Mouse (Mus musculus) hindbrain, embryonic 11.5 days (tissue): ENCODE results near the gene Ikzf2. TPM values are rescaled to one million over a fixed set of nuclear protein-coding genes. Genes with fewer than 3 reads are reported as not detected.

ENCODE experiments used
- ATAC-seq: fragments of 200-750 bp; cut with Nextera tagmentation; 2 replicates; pipeline ENCODE4 v1.8.0; 2017; ENCODE audit warnings: mild to moderate bottlenecking, moderate TSS enrichment, moderate library complexity; ENCODE audit not compliant: low FRiP score
- DNase-seq: peaks from one replicate; pipeline ENCODE4 v3.0.0-alpha.2; 2015; ENCODE audit warnings: low spot score
- H3K27ac ChIP-seq: fragments of 300-500 bp; sonication (generic); 2 replicates; pipeline ENCODE4 v1.5.1; 2014; ENCODE audit warnings: mild to moderate bottlenecking, low read depth, low read length
- H3K27me3 ChIP-seq: fragments of 300-500 bp; sonication (generic); 2 replicates; pipeline ENCODE4 v1.6.1; 2014; ENCODE audit warnings: mild to moderate bottlenecking, low read length, moderate library complexity, mixed read lengths; ENCODE audit not compliant: control insufficient read depth, insufficient read depth
- H3K36me3 ChIP-seq: fragments of 300-500 bp; sonication (generic); 2 replicates; pipeline ENCODE4 v1.6.1; 2014; ENCODE audit warnings: mild to moderate bottlenecking, low read length, moderate library complexity, mixed read lengths; ENCODE audit not compliant: control insufficient read depth, insufficient read depth
- H3K4me1 ChIP-seq: fragments of 300-500 bp; sonication (generic); replicated peaks from 2 replicates; pipeline ENCODE4 v1.6.1; 2014; ENCODE audit warnings: low read length, mixed read lengths; ENCODE audit not compliant: control insufficient read depth, insufficient read depth
- H3K4me2 ChIP-seq: fragments of 300-500 bp; sonication (generic); replicated peaks from 2 replicates; pipeline ENCODE4 v1.6.1; 2014; ENCODE audit warnings: mild to moderate bottlenecking, low read depth, low read length
- H3K4me3 ChIP-seq: fragments of 300-500 bp; sonication (generic); 2 replicates; pipeline ENCODE4 v1.5.1; 2014; ENCODE audit warnings: low read depth, low read length
- H3K9ac ChIP-seq: fragments of 300-500 bp; sonication (generic); 2 replicates; pipeline ENCODE4 v1.6.1; 2014; ENCODE audit warnings: low read depth, low read length
- H3K9me3 ChIP-seq: fragments of 300-500 bp; sonication (generic); 2 replicates; pipeline ENCODE4 v1.6.1; 2016; ENCODE audit warnings: low read length; ENCODE audit not compliant: control insufficient read depth
- WGBS: fragments of 180-500 bp; shearing (Covaris S2); extraction: QIAGEN DNeasy Blood & Tissue Kit; methylation state at CpG from one replicate; pipeline ENCODE4 v1.1.7; 2014; 5-methylcytosine and 5-hydroxymethylcytosine counted together
- polyA plus RNA-seq: library from polyadenylated mRNA; unstranded; fragments of >200 nt; fragmentation: Nextera tagmentation; extraction: Ambion mirVana; gene quantifications from 2 replicates; pipeline ENCODE4 v1.2.1, GENCODE M21; 2014

The Ikzf2 gene
- polyA plus RNA-seq, 1 experiment from 2014 or later: 5.1 TPM

GRCm38 (mm10) chr1:69630508-69630907, 56.5 kb downstream of the Ikzf2 start:
- WGBS: 81% methylated on average over 6 of the region's 6 CpGs
- no peaks in the 10 kb centered on the region for H3K27me3 ChIP-seq

DNA sequence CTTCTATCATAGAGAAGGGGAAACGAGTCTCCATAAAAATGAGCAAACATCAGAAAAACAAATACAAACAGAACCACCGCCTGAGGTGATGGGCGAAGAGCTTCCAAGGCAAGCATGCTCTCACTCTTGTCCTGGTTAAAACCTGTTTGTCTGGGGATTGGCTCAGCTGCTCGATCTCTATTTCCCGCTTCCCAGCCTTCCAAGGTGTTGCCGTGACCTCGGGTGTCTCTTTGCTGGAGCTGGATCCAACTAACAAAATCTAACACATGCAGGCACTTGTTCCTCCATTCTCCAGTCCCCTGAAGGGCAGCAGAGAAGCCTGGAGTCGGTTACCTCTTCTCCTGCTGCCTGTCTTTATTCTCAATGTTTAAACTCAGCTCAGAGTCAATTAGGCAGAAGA, 57.5 kb downstream of the Ikzf2 start:
- H3K4me1 ChIP-seq: no peaks in the 10 kb centered on the region
- no peak overlapping the region for H3K4me2 ChIP-seq
- no peak overlapping the region for H3K9ac ChIP-seq
- no peaks in the 10 kb centered on the region for H3K9me3 ChIP-seq
- 80% methylated on average over 8 of the region's 8 CpGs for WGBS
- H3K27ac ChIP-seq: no peak overlapping the region
- DNase-seq: no peak
- H3K36me3 ChIP-seq: no peaks in the 10 kb centered on the region
- no peak overlapping the region for H3K4me3 ChIP-seq
- ATAC-seq: no peak
- no peaks in the 10 kb centered on the region for H3K27me3 ChIP-seq

More at GRCm38 (mm10) chr1:69630508-69630907, 56.5 kb downstream of the Ikzf2 start:
- Histone ChIP-seq H3K4me3 (no peak overlapping the region), H3K4me2 (no peak overlapping the region), H3K4me1 (no peaks in the 10 kb centered on the region), H3K9ac (no peak overlapping the region), H3K36me3 (no peaks in the 10 kb centered on the region), H3K27ac (no peak overlapping the region), H3K9me3 (no peaks in the 10 kb centered on the region)
- no peak for ATAC-seq
- no peak for DNase-seq

GRCm38 (mm10) chr1:69612076-69612475, 75.0 kb downstream of the Ikzf2 start:
- Histone ChIP-seq H3K9me3 (no peaks in the 10 kb centered on the region), H3K27ac (no peak overlapping the region), H3K4me1 (no peaks in the 10 kb centered on the region), H3K36me3 (no peaks in the 10 kb centered on the region), H3K9ac (no peak overlapping the region), H3K4me2 (no peak overlapping the region), H3K4me3 (no peak overlapping the region), H3K27me3 (no peaks in the 10 kb centered on the region)
- DNase-seq (no peak), ATAC-seq (no peak)
- whole genome bisulfite sequencing: 93% methylated on average over 5 of the region's 5 CpGs

DNA sequence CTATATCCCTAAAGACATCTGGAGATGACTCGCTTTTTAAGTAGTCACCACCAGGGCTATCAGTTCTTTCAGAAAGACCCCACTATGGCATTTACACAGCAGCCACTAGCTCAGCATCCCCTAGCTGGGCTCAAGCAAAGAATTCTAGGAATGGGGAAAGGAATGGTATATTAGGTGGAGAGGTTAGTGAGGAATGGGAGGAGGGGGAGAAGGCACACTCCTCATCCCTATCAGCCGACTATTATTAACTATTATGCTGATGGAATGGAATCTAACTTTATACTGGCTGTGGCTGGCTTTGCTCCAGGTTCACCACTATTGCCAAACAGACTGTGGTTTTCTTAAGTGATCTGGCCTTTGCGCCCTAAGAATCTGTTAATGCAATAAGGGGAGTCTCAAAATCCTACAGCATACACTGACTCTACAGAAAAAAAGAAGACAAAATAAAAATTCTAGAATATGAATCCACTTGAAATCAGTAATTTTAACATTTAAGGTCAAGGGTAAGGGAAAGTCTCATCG, 75.8 kb downstream of the Ikzf2 start:
- no peak overlapping the region for H3K9ac ChIP-seq
- no peak overlapping the region for H3K27ac ChIP-seq
- no peaks in the 10 kb centered on the region for H3K9me3 ChIP-seq
- WGBS: 78% methylated on average over 4 of the region's 4 CpGs
- no peaks in the 10 kb centered on the region for H3K36me3 ChIP-seq
- no peaks in the 10 kb centered on the region for H3K27me3 ChIP-seq
- no peak overlapping the region for H3K4me2 ChIP-seq
- no peak overlapping the region for H3K4me3 ChIP-seq
- H3K4me1 ChIP-seq: no peaks in the 10 kb centered on the region
- ATAC-seq: no peak
- no peak for DNase-seq

- no peaks in the 10 kb centered on the region for H3K9me3 ChIP-seq
- no peaks in the 10 kb centered on the region for H3K4me1 ChIP-seq
- 65% methylated on average over 7 of the region's 7 CpGs for WGBS
Observed at GRCm38 (mm10) chr1:69610791-69611190, 76.3 kb downstream of the Ikzf2 start.

GRCm38 (mm10) chr1:69608846-69609245, 78.2 kb downstream of the Ikzf2 start:
- ATAC-seq: no peak
- H3K27me3 ChIP-seq: no peaks in the 10 kb centered on the region
- H3K36me3 ChIP-seq: no peaks in the 10 kb centered on the region
- no peak overlapping the region for H3K9ac ChIP-seq
- no peak overlapping the region for H3K4me2 ChIP-seq
- no peaks in the 10 kb centered on the region for H3K9me3 ChIP-seq
- DNase-seq: no peak
- H3K4me3 ChIP-seq: no peak overlapping the region
- no peaks in the 10 kb centered on the region for H3K4me1 ChIP-seq
- H3K27ac ChIP-seq: no peak overlapping the region
- 81% methylated on average over 5 of the region's 5 CpGs for WGBS

More at GRCm38 (mm10) chr1:69610791-69611190, 76.3 kb downstream of the Ikzf2 start:
- no peak for DNase-seq
- no peak overlapping the region for H3K4me3 ChIP-seq
- no peaks in the 10 kb centered on the region for H3K36me3 ChIP-seq
- H3K27me3 ChIP-seq: no peaks in the 10 kb centered on the region
- H3K9ac ChIP-seq: no peak overlapping the region
- H3K27ac ChIP-seq: no peak overlapping the region
- ATAC-seq: no peak
- H3K4me2 ChIP-seq: no peak overlapping the region

DNA sequence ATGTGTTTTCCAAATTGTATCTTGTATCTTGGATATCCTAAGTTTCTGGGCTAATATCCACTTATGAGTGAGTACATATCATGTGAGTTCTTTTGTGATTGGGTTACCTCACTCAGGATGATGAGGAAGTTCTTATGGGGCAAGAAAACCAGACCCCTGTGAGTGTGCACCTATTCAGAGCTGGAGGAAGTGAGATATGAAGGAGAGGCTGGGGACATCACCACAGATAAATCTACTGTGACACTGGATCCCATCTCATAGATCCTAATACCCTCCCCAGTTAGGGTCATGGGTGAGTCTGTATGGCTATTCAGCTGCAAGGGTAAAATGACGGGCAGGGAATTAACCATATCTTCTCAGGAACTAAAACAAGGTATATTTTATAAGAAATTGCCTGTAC, 80.2 kb downstream of the Ikzf2 start:
- no peak overlapping the region for H3K4me3 ChIP-seq
- WGBS: 89% methylated on average over 1 of the region's 1 CpGs
- no peak overlapping the region for H3K4me2 ChIP-seq
- H3K4me1 ChIP-seq: no peaks in the 10 kb centered on the region
- no peak for DNase-seq
- no peak overlapping the region for H3K9ac ChIP-seq
- no peak for ATAC-seq
- no peaks in the 10 kb centered on the region for H3K36me3 ChIP-seq
- H3K27ac ChIP-seq: no peak overlapping the region
- H3K27me3 ChIP-seq: no peaks in the 10 kb centered on the region
- no peaks in the 10 kb centered on the region for H3K9me3 ChIP-seq

GRCm38 (mm10) chr1:69604213-69604612, 82.8 kb downstream of the Ikzf2 start:
- Histone ChIP-seq H3K36me3 (no peaks in the 10 kb centered on the region), H3K4me1 (no peaks in the 10 kb centered on the region), H3K27me3 (no peaks in the 10 kb centered on the region), H3K9ac (no peak overlapping the region), H3K27ac (no peak overlapping the region), H3K9me3 (no peaks in the 10 kb centered on the region), H3K4me3 (no peak overlapping the region), H3K4me2 (no peak overlapping the region)
- DNase-seq: no peak
- ATAC-seq: no peak
- 78% methylated on average over 3 of the region's 3 CpGs for WGBS

GRCm38 (mm10) chr1:69600954-69601353, 86.1 kb downstream of the Ikzf2 start:
- ATAC-seq (no peak), DNase-seq (no peak)
- Histone ChIP-seq H3K4me2 (no peak overlapping the region), H3K9ac (no peak overlapping the region), H3K4me1 (no peaks in the 10 kb centered on the region), H3K4me3 (no peak overlapping the region), H3K27me3 (no peaks in the 10 kb centered on the region), H3K36me3 (no peaks in the 10 kb centered on the region), H3K9me3 (no peaks in the 10 kb centered on the region), H3K27ac (no peak overlapping the region)
- 82% methylated on average over 1 of the region's 1 CpGs for WGBS
